Mouse (Mus musculus) kidney, adult 9 months (tissue): ENCODE measurements at regions not wholly inside any gene's neighbourhood (a gene's known extent, or its start where the extent isn't known, plus 50 kb on each side); places are given as distances from the start of the nearest gene placed in this dataset.
"Not testable (repeated sequence)": the region's sequence is repeated elsewhere in the genome, so short reads cannot be mapped to it uniquely, and the experiment has no call there.

ENCODE experiments used
- DNase-seq: peaks from one replicate; pipeline ENCODE4 v3.0.0; 2022

- not testable (repeated sequence) for DNase-seq
These were observed 56.8 kb downstream of the Gm8765 start for GRCm38 (mm10) chr13:50754911-50755310.

- not testable (repeated sequence) for DNase-seq
These were observed 58.2 kb downstream of the Gm8765 start for GRCm38 (mm10) chr13:50756334-50756733.

GRCm38 (mm10) chr13:50764618-50765017, 66.5 kb downstream of the Gm8765 start:
- DNase-seq = no peak

GRCm38 (mm10) chr13:50780036-50780435, 81.9 kb downstream of the Gm8765 start:
- not testable (repeated sequence) for DNase-seq

- peak; percentile 24 for DNase-seq
These were observed 131.9 kb downstream of the Gm8765 start for GRCm38 (mm10) chr13:50829879-50830550.
